Mouse (Mus musculus): Measurements from ENCODE around the gene Sept1.

- TF ChIP-seq CTCF (IDR thresholded peaks at IDR 0.05; ENCODE audit: low read depth, low read length) (no peak), POLR2AphosphoS5 (IDR thresholded peaks at IDR 0.05; ENCODE audit: insufficient replicate concordance, low read depth, low read length) (no peak; the same call in 1 of the 2 replicates), GATA1 (IDR thresholded peaks at IDR 0.05; ENCODE audit: borderline replicate concordance, low read length) (no peak), GATA2 (IDR thresholded peaks at IDR 0.05; ENCODE audit: borderline replicate concordance, low read depth, low read length) (no peak)
Observed at GRCm38 (mm10) chr7:127195544-127196295, 37.2 kb downstream of the Sept1 start, which contains the start of gene Cd2bp2.

All from G1E (cell line).